Mouse (Mus musculus) stomach, postnatal 0 days (tissue): ENCODE results near the gene Cramp1l. TPM values are rescaled to one million over a fixed set of nuclear protein-coding genes. Genes with fewer than 3 reads are reported as not detected.

Experiments
- ATAC-seq: fragments of 200-750 bp; cut with Nextera tagmentation; 2 replicates; pipeline ENCODE4 v1.8.0; 2017; ENCODE audit not compliant: low FRiP score, low TSS enrichment
- DNase-seq: peaks from one replicate; pipeline ENCODE4 v3.0.0-alpha.2; 2016; ENCODE audit warnings: low spot score
- H3K27ac ChIP-seq: fragments of 300-500 bp; sonication (generic); replicated peaks from 2 replicates; pipeline ENCODE4 v1.5.1; 2014; ENCODE audit warnings: mild to moderate bottlenecking, control low read depth
- H3K27me3 ChIP-seq: fragments of 300-500 bp; sonication (generic); 2 replicates; pipeline ENCODE4 v1.6.1; 2014; ENCODE audit warnings: low read length; ENCODE audit not compliant: control insufficient read depth, insufficient read depth
- H3K36me3 ChIP-seq: fragments of 300-500 bp; sonication (generic); 2 replicates; pipeline ENCODE4 v1.6.1; 2014; ENCODE audit warnings: low read length, mixed read lengths; ENCODE audit not compliant: control insufficient read depth, insufficient read depth
- H3K4me1 ChIP-seq: fragments of 300-500 bp; sonication (generic); replicated peaks from 2 replicates; pipeline ENCODE4 v1.6.1; 2014; ENCODE audit warnings: antibody characterized with exemption; ENCODE audit not compliant: control insufficient read depth, insufficient read depth
- H3K4me2 ChIP-seq: fragments of 300-500 bp; sonication (generic); replicated peaks from 2 replicates; pipeline ENCODE4 v1.6.1; 2014; ENCODE audit warnings: low read depth, mild to moderate bottlenecking, control low read depth, moderate library complexity
- H3K4me3 ChIP-seq: fragments of 300-500 bp; sonication (generic); 2 replicates; pipeline ENCODE4 v1.5.1; 2014; ENCODE audit warnings: low read depth, low read length, control low read depth
- H3K9ac ChIP-seq: fragments of 300-500 bp; sonication (generic); 2 replicates; pipeline ENCODE4 v1.6.1; 2014; ENCODE audit warnings: mild to moderate bottlenecking, low read length, control low read depth, mixed read lengths
- H3K9me3 ChIP-seq: fragments of 300-500 bp; sonication (generic); 2 replicates; pipeline ENCODE4 v1.6.1; 2016; ENCODE audit warnings: low read length; ENCODE audit not compliant: control insufficient read depth
- CTCF ChIP-seq: IDR thresholded peaks from 2 replicates; pipeline ENCODE4 v1.5.1; 2016; ENCODE audit warnings: antibody characterized with exemption, low read depth, mild to moderate bottlenecking, moderate library complexity
- EP300 ChIP-seq: optimal IDR thresholded peaks from 2 replicates; pipeline ENCODE3; 2016; ENCODE audit warnings: antibody characterized with exemption
- WGBS: fragments of 180-500 bp; shearing (Covaris S2); extraction: QIAGEN DNeasy Blood & Tissue Kit; methylation state at CpG from one replicate; pipeline ENCODE4 v1.1.7; 2014; 5-methylcytosine and 5-hydroxymethylcytosine counted together
- polyA plus RNA-seq: library from polyadenylated mRNA; unstranded; fragments of >200 nt; fragmentation: Nextera tagmentation; extraction: Ambion mirVana; gene quantifications from 2 replicates; pipeline ENCODE4 v1.2.1, GENCODE M21; 2015

Cramp1l gene
- polyA plus RNA-seq, 1 experiment from 2014 or later: 2.2 TPM

GRCm38 (mm10) chr17:24923246-24923645 lies 92.3 kb downstream of the Cramp1l start:
- peaks cover 45% of the 10 kb centered on the region; the same call in 1 of the 2 replicates for H3K36me3 ChIP-seq
- no peak overlapping the region for H3K4me3 ChIP-seq
- H3K27me3 ChIP-seq: no peaks in the 10 kb centered on the region
- no peaks in the 10 kb centered on the region for H3K9me3 ChIP-seq
- TF ChIP-seq CTCF (no peak), EP300 (no peak)
- H3K27ac ChIP-seq: no peak overlapping the region
- ATAC-seq: no peak
- DNase-seq: no peak
- H3K4me1 ChIP-seq: no peaks in the 10 kb centered on the region
- no peak overlapping the region for H3K4me2 ChIP-seq
- 88% methylated on average over 1 of the region's 1 CpGs for WGBS
- no peak overlapping the region for H3K9ac ChIP-seq

GRCm38 (mm10) chr17:24913984-24914383 lies 101.6 kb downstream of the Cramp1l start:
- H3K36me3 ChIP-seq: peaks cover 35% of the 10 kb centered on the region
- H3K4me2 ChIP-seq: no peak overlapping the region
- no peak for DNase-seq
- H3K27me3 ChIP-seq: no peaks in the 10 kb centered on the region
- H3K4me3 ChIP-seq: no peak overlapping the region
- ATAC-seq: no peak
- no peak for TF ChIP-seq EP300
- H3K9me3 ChIP-seq: no peaks in the 10 kb centered on the region
- no peaks in the 10 kb centered on the region for H3K4me1 ChIP-seq
- no peak overlapping the region for H3K9ac ChIP-seq
- no peak overlapping the region for H3K27ac ChIP-seq

Other genes starting within 250 kb of the Cramp1l start
- 0.05 TPM in 1 of 2 replicates, not detected in the other for gene Meiob, start 211.5 kb downstream of the Cramp1l start, polyA plus RNA-seq
- gene Hagh, start 175.6 kb downstream of the Cramp1l start, polyA plus RNA-seq: 51.3 and 52.7 TPM in 2 replicates
- 24.1 and 25.1 TPM in 2 replicates for gene Fahd1, start 165.4 kb downstream of the Cramp1l start, polyA plus RNA-seq
- 5.6 and 5.9 TPM in 2 replicates for gene Igfals, start 149.8 kb downstream of the Cramp1l start, polyA plus RNA-seq
- 39.4 and 40.5 TPM in 2 replicates for gene Nubp2, start 129.4 kb downstream of the Cramp1l start, polyA plus RNA-seq
- gene Spsb3, start 129.1 kb downstream of the Cramp1l start, polyA plus RNA-seq: 45.5 and 47.8 TPM in 2 replicates
- 15.6 and 17.6 TPM in 2 replicates for gene Eme2, start 120.7 kb downstream of the Cramp1l start, polyA plus RNA-seq
- 102 and 104 TPM in 2 replicates for gene Mrps34, start 120.7 kb downstream of the Cramp1l start, polyA plus RNA-seq
- gene Nme3, start 119.3 kb downstream of the Cramp1l start, polyA plus RNA-seq: 39.8 and 40.2 TPM in 2 replicates
- 6.2 and 6.5 TPM in 2 replicates for gene Mapk8ip3, start 78.8 kb downstream of the Cramp1l start, polyA plus RNA-seq
- 51.8 and 53.9 TPM in 2 replicates for gene Jpt2, start 55.1 kb downstream of the Cramp1l start, polyA plus RNA-seq
- 4.1 and 4.2 TPM in 2 replicates for gene Ift140, start 297 bp upstream of the Cramp1l start, polyA plus RNA-seq
- gene Tmem204, start 67.8 kb upstream of the Cramp1l start, polyA plus RNA-seq: 16.8 and 19.0 TPM in 2 replicates
- gene Telo2, start 100.2 kb upstream of the Cramp1l start, polyA plus RNA-seq: 12.2 and 13.7 TPM in 2 replicates
- gene Ptx4, start 105.0 kb upstream of the Cramp1l start, polyA plus RNA-seq: 0.30 and 0.33 TPM in 2 replicates
- 10.5 and 11.5 TPM in 2 replicates for gene Clcn7, start 117.6 kb upstream of the Cramp1l start, polyA plus RNA-seq
- 0.80 and 0.84 TPM in 2 replicates for gene Ccdc154, start 146.7 kb upstream of the Cramp1l start, polyA plus RNA-seq
- 5.8 and 6.0 TPM in 2 replicates for gene Gm38655, start 159.7 kb upstream of the Cramp1l start, polyA plus RNA-seq
- 23.1 and 23.6 TPM in 2 replicates for gene BC003965, start 168.8 kb upstream of the Cramp1l start, polyA plus RNA-seq
- 3.0 and 3.1 TPM in 2 replicates for gene Unkl, start 172.6 kb upstream of the Cramp1l start, polyA plus RNA-seq
- 36.0 and 39.3 TPM in 2 replicates for gene Gnptg, start 224.3 kb upstream of the Cramp1l start, polyA plus RNA-seq
- 31.3 and 33.7 TPM in 2 replicates for gene Tsr3, start 224.4 kb upstream of the Cramp1l start, polyA plus RNA-seq
- 1.2 and 1.3 TPM in 2 replicates for gene Baiap3, start 240.6 kb upstream of the Cramp1l start, polyA plus RNA-seq